Comparison of ENCODE assay signal across 29 mouse cellular contexts in genomic region chr5:17848267-17848666, GRCm38 (mm10). TPM values are rescaled to one million over a fixed set of nuclear protein-coding genes. Genes with fewer than 3 reads are reported as not detected.
DNase-seq lines count a peak whose midpoint lies in the region; ATAC-seq and TF ChIP-seq lines count a peak whose summit lies in the region.
"Had no signal": no experiment of that assay in that cellular context is flagged by ENCODE, and none has a peak within 500 bp of the region (broad histone marks: within the 10 kb centered on the region; RNA-seq: fewer than 3 reads in every experiment).

No protein-coding gene starts in this region.

- TF ChIP-seq RAD21 in CH12.LX (IDR thresholded peaks at IDR 0.05; ENCODE audit: low read depth, low read length), result no peak

- peaks cover 12% of the 10 kb centered on the region for H3K4me1 ChIP-seq in heart, embryonic 12.5 days (replicated peaks)
- H3K4me1 ChIP-seq in heart, postnatal 0 days (ENCODE audit: control insufficient read depth, insufficient read depth), result peaks cover 14% of the 10 kb centered on the region
- peaks cover 4 to 23% of the 10 kb centered on the region in 2 experiments; a peak in 3 of 4 replicates for H3K4me1 ChIP-seq in CH12.LX (ENCODE audit: control insufficient read depth in 1 of 2, insufficient read depth in 2 of 2)
- H3K4me1 ChIP-seq: embryonic facial prominence, embryonic 10.5 days; embryonic facial prominence, embryonic 15.5 days; liver, embryonic 13.5 days; midbrain, embryonic 13.5 days; neural tube, embryonic 13.5 days had no signal

- H3K36me3 ChIP-seq in heart, embryonic 12.5 days, result no peaks in the 10 kb centered on the region
- H3K36me3 ChIP-seq in heart, postnatal 0 days (replicated peaks; ENCODE audit: control insufficient read depth, insufficient read depth, low read length), result no peaks in the 10 kb centered on the region
- peaks cover 2 to 3% of the 10 kb centered on the region in 2 experiments for H3K36me3 ChIP-seq in CH12.LX (replicated peaks in 1 of 2; ENCODE audit: control insufficient read depth in 1 of 2, insufficient read depth in 1 of 2, low read length in 1 of 2)
- H3K36me3 ChIP-seq: embryonic facial prominence, embryonic 10.5 days; embryonic facial prominence, embryonic 15.5 days; heart, embryonic 10.5 days; liver, embryonic 13.5 days; midbrain, embryonic 13.5 days; neural tube, embryonic 13.5 days had no signal

- no peak for TF ChIP-seq CTCF in heart, postnatal 0 days (IDR thresholded peaks at IDR 0.05; ENCODE audit: low read depth)
- TF ChIP-seq CTCF in CH12.LX (conservative IDR thresholded peaks at IDR 0.05 in 1 of 2, IDR thresholded peaks at IDR 0.05 in 1 of 2; ENCODE audit: low read depth in 2 of 2, low read length in 2 of 2), result no peak

- in situ Hi-C loops in CH12.LX (cut with MboI; ENCODE audit: low pct_ligation_motif_present, low pct_unique_long_range_greater_than_20kb, low sequenced_read_pairs), result loop anchor here (10.0 kb wide), 1 partner anchor 167 kb away; no protein-coding TSS in a partner anchor

- no peaks in the 10 kb centered on the region for H3K27me3 ChIP-seq in heart, embryonic 12.5 days (replicated peaks)
- no peaks in the 10 kb centered on the region for H3K27me3 ChIP-seq in heart, postnatal 0 days (ENCODE audit: control insufficient read depth, insufficient read depth, low read length)
- no peaks in the 10 kb centered on the region for H3K27me3 ChIP-seq in CH12.LX (replicated peaks)
- H3K27me3 ChIP-seq: embryonic facial prominence, embryonic 15.5 days; liver, embryonic 13.5 days; midbrain, embryonic 13.5 days; neural tube, embryonic 13.5 days had no signal

- H3K4me3 ChIP-seq in heart, embryonic 12.5 days, result no peak overlapping the region
- peak overlapping the region; percentile 41 for H3K4me3 ChIP-seq in heart, postnatal 0 days (ENCODE audit: low read depth, low read length)
- peak overlapping the region; percentile 44 to 58 (median 46) for H3K4me3 ChIP-seq in CH12.LX (replicated peaks in 1 of 3; ENCODE audit: low read depth in 2 of 3, low read length in 2 of 3, poor library complexity in 1 of 3)
- H3K4me3 ChIP-seq: embryonic facial prominence, embryonic 10.5 days; embryonic facial prominence, embryonic 15.5 days; heart, embryonic 10.5 days; liver, embryonic 13.5 days; midbrain, embryonic 13.5 days; neural tube, embryonic 13.5 days had no signal

- no peak for ATAC-seq in heart, embryonic 12.5 days (ENCODE audit: insufficient number of reproducible peaks, low FRiP score)
- no peak for ATAC-seq in heart, postnatal 0 days (ENCODE audit: insufficient read depth, low read depth)
- ATAC-seq: forebrain, embryonic 14.5 days; hindbrain, embryonic 16.5 days; midbrain, embryonic 13.5 days had no signal

- peaks cover 23% of the 10 kb centered on the region for H3K79me2 ChIP-seq in CH12.LX (replicated peaks; ENCODE audit: control insufficient read depth, extremely low read depth, insufficient read depth, poor library complexity, severe bottlenecking)

- WGBS in heart, embryonic 12.5 days, result 83% methylated on average over 1 of the region's 1 CpGs
- WGBS in heart, postnatal 0 days, result 73% methylated on average over 1 of the region's 1 CpGs

- dilution Hi-C loops in CH12.LX (cut with MboI; ENCODE audit: extremely low pct_ligation_motif_present, extremely low pct_unique_long_range_greater_than_20kb, low sequenced_read_pairs), result no loop called here

- H3K27ac ChIP-seq in heart, embryonic 12.5 days (ENCODE audit: poor library complexity, severe bottlenecking), result no peak overlapping the region
- H3K27ac ChIP-seq in heart, postnatal 0 days (ENCODE audit: low read depth), result peak overlapping the region; percentile 45
- H3K27ac ChIP-seq in CH12.LX (ENCODE audit: insufficient read depth, low read depth), result peak overlapping the region; percentile 35; the same call in 1 of the 2 replicates
- H3K27ac ChIP-seq: embryonic facial prominence, embryonic 10.5 days; embryonic facial prominence, embryonic 15.5 days; heart, embryonic 10.5 days; kidney, postnatal 0 days; liver, embryonic 13.5 days; midbrain, embryonic 13.5 days; neural tube, embryonic 13.5 days; stomach, postnatal 0 days had no signal

- intact Hi-C loops in heart, postnatal 25 days (cut with DNase I), result no loop called here

- DNase-seq in heart, adult 11 months, result no peak
- DNase-seq in heart, postnatal 0 days (ENCODE audit: low spot score), result no peak
- DNase-seq in heart, postnatal 25 days (ENCODE audit: low spot score), result no peak
- DNase-seq in CH12.LX (ENCODE audit: extremely low read depth), result no peak
- peak; percentile 63 for DNase-seq in fat pad, adult 2 months (ENCODE audit: extremely low read depth, low read depth, low spot score)
- DNase-seq in embryo, embryonic 10.5 days (ENCODE audit: low spot score), result no peak
- DNase-seq: adrenal gland, postnatal 14 days; cerebellum, adult 18-20 months; cerebellum, postnatal 14 days; gastrocnemius, postnatal 25 days; kidney, adult 8-10 months; layer of hippocampus, postnatal 36 days; left cerebral cortex, postnatal 4 days; liver, embryonic 13.5 days; lung, embryonic 14.5 days; lung, postnatal 4 days; right cerebral cortex, postnatal 4 days; thymus, adult 18-20 months; thymus, postnatal 36 days had no signal

- TF ChIP-seq EP300 in heart, postnatal 0 days (IDR thresholded peaks at IDR 0.05; ENCODE audit: low read depth), result no peak
- no peak for TF ChIP-seq EP300 in CH12.LX (IDR thresholded peaks at IDR 0.05; ENCODE audit: low read length)

- H3K9ac ChIP-seq in heart, embryonic 12.5 days, result no peak overlapping the region
- 0 out of 2 replicates have a peak overlapping the region, but pooled peaks have one; percentile 22 for H3K9ac ChIP-seq in heart, postnatal 0 days (replicated peaks; ENCODE audit: low read depth, low read length)
- H3K9ac ChIP-seq in CH12.LX (ENCODE audit: insufficient read depth, low read depth), result peak overlapping the region; percentile 56
- H3K9ac ChIP-seq: embryonic facial prominence, embryonic 15.5 days; liver, embryonic 13.5 days; lung, embryonic 14.5 days; midbrain, embryonic 13.5 days; neural tube, embryonic 13.5 days had no signal

- 0 out of 2 replicates have a peak overlapping the region, but pooled peaks have one; percentile 24 for H3K4me2 ChIP-seq in heart, embryonic 12.5 days
- peak overlapping the region; percentile 56 for H3K4me2 ChIP-seq in heart, postnatal 0 days (ENCODE audit: low read depth, low read length)
- H3K4me2 ChIP-seq in CH12.LX (ENCODE audit: insufficient read depth, low read depth, poor library complexity, severe bottlenecking), result peak overlapping the region; percentile 90; the same call in 1 of the 2 replicates
- H3K4me2 ChIP-seq: embryonic facial prominence, embryonic 15.5 days; liver, embryonic 13.5 days; lung, embryonic 14.5 days; midbrain, embryonic 13.5 days; neural tube, embryonic 13.5 days had no signal

- TF ChIP-seq POLR2A in CH12.LX (IDR thresholded peaks at IDR 0.05; ENCODE audit: low read depth, low read length), result no peak

- no peaks in the 10 kb centered on the region for H3K9me3 ChIP-seq in heart, embryonic 12.5 days (replicated peaks)
- no peaks in the 10 kb centered on the region for H3K9me3 ChIP-seq in heart, postnatal 0 days (replicated peaks; ENCODE audit: control insufficient read depth, low read length)
- no peaks in the 10 kb centered on the region for H3K9me3 ChIP-seq in CH12.LX (replicated peaks; ENCODE audit: low read length)
- H3K9me3 ChIP-seq: embryonic facial prominence, embryonic 10.5 days; embryonic facial prominence, embryonic 15.5 days; heart, embryonic 10.5 days; liver, embryonic 13.5 days; midbrain, embryonic 13.5 days; neural tube, embryonic 13.5 days had no signal

TF ChIP-seq in CH12.LX, 34 proteins besides CTCF, POLR2A, EP300 and RAD21:
- no peak for TF ChIP-seq USF1 (IDR thresholded peaks at IDR 0.05; ENCODE audit: low read depth, low read length)
- no peak for TF ChIP-seq BHLHE40 (IDR thresholded peaks at IDR 0.05; ENCODE audit: low read depth, low read length)

RNA-seq across cellular contexts. Expression of gene Cd36, which starts 40.3 kb away (rescaled TPM):
- polyA plus RNA-seq in heart, embryonic 12.5 days (2016; fragmentation: Nextera tagmentation; extraction: Ambion mirVana), result 57.4 and 59.2 TPM in 2 replicates
- 373 and 526 TPM in 2 replicates for total RNA-seq in heart, postnatal 0 days (2014; rRNA removed; ENCODE audit: low replicate concordance)
- 601 and 603 TPM in 2 replicates for polyA plus RNA-seq in heart, postnatal 0 days (2015; fragmentation: Nextera tagmentation; extraction: Ambion mirVana)
- total RNA-seq in heart, postnatal 25 days (2021), result 1,000 to 10,000 TPM; 1,501 to 1,670 TPM
- total RNA-seq in CH12.LX (2012; rRNA removed), result 145 and 189 TPM in 2 replicates
- 690 and 774 TPM in 2 replicates for total RNA-seq in CH12.LX (2014; rRNA removed)
- polyA plus RNA-seq in CH12.LX (2012; ENCODE audit: insufficient read length, low read depth), result 608 and 652 TPM in 2 replicates

Comparison
In these comparisons a context has a peak if more than half of its experiments do, and no peak if none do; other contexts are left out.
1. H3K4me2 ChIP-seq: peak in every context shown above with its lines; median percentile 90 in CH12.LX; 56 in heart, postnatal 0 days; 24 in heart, embryonic 12.5 days.